Mouse (Mus musculus) kidney, adult 2 months (tissue): ENCODE measurements around the gene Zfp771.

Source experiments
- CTCF ChIP-seq: fragments of 200-500 bp; conservative IDR thresholded peaks from 2 replicates; pipeline ENCODE4 v1.5.1; 2011; ENCODE audit warnings: low read depth, mild to moderate bottlenecking, control low read depth, low read length, moderate library complexity, mixed read lengths; ENCODE audit not compliant: insufficient read depth, insufficient read length
- POLR2A ChIP-seq: fragments of 200-500 bp; IDR thresholded peaks from one replicate; pipeline ENCODE4 v1.6.1; 2011; ENCODE audit warnings: low read depth, low read length, control low read depth

GRCm38 (mm10) chr7:127223106-127223505 is 21.0 kb upstream of the Zfp771 start:
- TF ChIP-seq POLR2A (no peak), CTCF (no peak)
